Mouse (Mus musculus) midbrain, embryonic 10.5 days (tissue): ENCODE data around the gene Chst15. TPM values are rescaled to one million over a fixed set of nuclear protein-coding genes. Genes with fewer than 3 reads are reported as not detected.

Source experiments
- DNase-seq: peaks from one replicate; pipeline ENCODE4 v3.0.0-alpha.2; 2017; ENCODE audit warnings: low spot score
- H3K27ac ChIP-seq: fragments of 300-500 bp; sonication (generic); replicated peaks from 2 replicates; pipeline ENCODE4 v1.5.1; 2016; ENCODE audit warnings: mild to moderate bottlenecking
- H3K27me3 ChIP-seq: fragments of 300-500 bp; sonication (generic); 2 replicates; pipeline ENCODE4 v1.6.1; 2016; ENCODE audit warnings: low read depth, mild to moderate bottlenecking; ENCODE audit not compliant: poor library complexity, severe bottlenecking
- H3K36me3 ChIP-seq: fragments of 300-500 bp; sonication (generic); 2 replicates; pipeline ENCODE4 v1.6.1; 2016; ENCODE audit warnings: mild to moderate bottlenecking, moderate library complexity
- H3K4me1 ChIP-seq: fragments of 300-500 bp; sonication (generic); 2 replicates; pipeline ENCODE4 v1.6.1; 2016
- H3K4me3 ChIP-seq: fragments of 300-500 bp; sonication (generic); 2 replicates; pipeline ENCODE4 v1.5.1; 2016; ENCODE audit warnings: mild to moderate bottlenecking, moderate library complexity
- H3K9me3 ChIP-seq: fragments of 300-500 bp; sonication (generic); replicated peaks from 2 replicates; pipeline ENCODE4 v1.6.1; 2016; ENCODE audit warnings: mild to moderate bottlenecking
- WGBS: fragments of 180-500 bp; shearing (Covaris S2); methylation state at CpG from one replicate; pipeline ENCODE4 v1.1.7; 2016; 5-methylcytosine and 5-hydroxymethylcytosine counted together
- polyA plus RNA-seq: library from polyadenylated mRNA; unstranded; fragments of >200 nt; fragmentation: Nextera tagmentation; extraction: Ambion mirVana; gene quantifications from 2 replicates; pipeline ENCODE4 v1.2.1, GENCODE M21; 2016

The Chst15 gene
- polyA plus RNA-seq, 1 experiment from 2014 or later = 14.2 TPM

DNA sequence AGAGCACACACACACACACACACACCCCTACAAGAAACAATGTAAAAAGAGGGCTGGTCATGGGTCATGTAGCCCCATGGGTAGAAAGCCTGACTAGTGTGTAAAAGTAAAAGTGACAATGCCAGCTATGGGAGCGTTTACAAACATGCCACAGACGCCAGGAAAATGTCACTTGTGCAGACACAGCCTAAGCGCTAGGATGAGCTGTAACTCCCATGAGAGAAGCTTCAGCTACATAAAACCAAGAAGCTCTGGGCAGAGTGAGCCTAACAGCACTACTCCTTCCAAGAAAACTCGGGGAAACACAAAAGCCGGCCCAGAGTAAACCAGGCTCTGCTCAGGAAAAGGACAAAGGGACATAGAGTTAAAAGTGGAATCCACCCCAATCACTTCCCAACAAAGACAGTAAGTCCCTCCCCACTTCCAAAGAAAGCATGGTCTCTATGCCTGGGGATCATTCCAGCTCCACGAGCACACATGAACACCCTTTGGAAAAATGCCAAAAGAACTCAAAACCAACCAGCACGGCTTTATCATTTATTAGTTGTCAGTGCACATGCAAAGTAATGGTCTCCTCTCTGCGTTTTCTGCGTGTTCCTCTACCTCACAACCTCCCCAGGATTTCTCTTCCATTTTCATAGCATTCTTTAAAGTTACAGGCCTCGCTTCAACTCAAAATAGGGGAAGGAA is 93.4 kb downstream of the Chst15 start:
- H3K36me3 ChIP-seq = no peaks in the 10 kb centered on the region
- H3K9me3 ChIP-seq = no peaks in the 10 kb centered on the region
- H3K27ac ChIP-seq = no peak overlapping the region
- H3K4me3 ChIP-seq = no peak overlapping the region
- H3K4me1 ChIP-seq = peaks cover 13% of the 10 kb centered on the region; the same call in 1 of the 2 replicates
- WGBS = 61% methylated on average over 10 of the region's 10 CpGs
- 0 out of 2 replicates have a peak, but pooled peaks cover 3% of the 10 kb centered on the region for H3K27me3 ChIP-seq
- DNase-seq = no peak

DNA sequence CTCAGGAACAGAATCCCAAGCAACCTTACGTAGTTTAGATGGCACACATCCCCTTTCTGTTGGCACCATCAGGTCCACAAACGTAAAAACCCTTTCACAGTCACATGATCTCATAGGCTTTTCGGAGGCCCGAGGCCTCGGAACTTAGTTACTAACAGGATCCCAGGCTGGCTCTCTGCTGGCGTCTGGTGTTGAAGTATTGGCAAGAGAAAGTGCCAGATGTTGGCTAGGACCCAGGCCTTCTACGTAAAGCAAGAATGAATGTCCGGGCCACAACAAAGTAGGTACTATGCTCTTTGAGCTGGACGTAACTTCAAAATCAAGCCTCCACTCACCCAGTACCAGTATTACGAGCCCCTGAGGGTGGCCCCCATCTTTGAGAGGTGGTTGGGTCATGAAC is 103.0 kb downstream of the Chst15 start:
- 81% methylated on average over 10 of the region's 10 CpGs for WGBS
- H3K9me3 ChIP-seq = no peaks in the 10 kb centered on the region
- H3K27ac ChIP-seq = no peak overlapping the region
- H3K4me1 ChIP-seq = peaks cover 16% of the 10 kb centered on the region; the same call in 1 of the 2 replicates
- H3K4me3 ChIP-seq = no peak overlapping the region
- no peak for DNase-seq
- H3K27me3 ChIP-seq = no peaks in the 10 kb centered on the region
- H3K36me3 ChIP-seq = no peaks in the 10 kb centered on the region

- Histone ChIP-seq H3K27me3 (no peaks in the 10 kb centered on the region), H3K36me3 (no peaks in the 10 kb centered on the region), H3K4me3 (no peak overlapping the region), H3K9me3 (no peaks in the 10 kb centered on the region), H3K4me1 (peaks cover 16% of the 10 kb centered on the region; the same call in 1 of the 2 replicates), H3K27ac (no peak overlapping the region)
- 12% methylated on average over 8 of the region's 8 CpGs for WGBS
- DNase-seq = peak; percentile 77
Measured at GRCm38 (mm10) chr7:132213460-132213859, 103.6 kb downstream of the Chst15 start.

DNA sequence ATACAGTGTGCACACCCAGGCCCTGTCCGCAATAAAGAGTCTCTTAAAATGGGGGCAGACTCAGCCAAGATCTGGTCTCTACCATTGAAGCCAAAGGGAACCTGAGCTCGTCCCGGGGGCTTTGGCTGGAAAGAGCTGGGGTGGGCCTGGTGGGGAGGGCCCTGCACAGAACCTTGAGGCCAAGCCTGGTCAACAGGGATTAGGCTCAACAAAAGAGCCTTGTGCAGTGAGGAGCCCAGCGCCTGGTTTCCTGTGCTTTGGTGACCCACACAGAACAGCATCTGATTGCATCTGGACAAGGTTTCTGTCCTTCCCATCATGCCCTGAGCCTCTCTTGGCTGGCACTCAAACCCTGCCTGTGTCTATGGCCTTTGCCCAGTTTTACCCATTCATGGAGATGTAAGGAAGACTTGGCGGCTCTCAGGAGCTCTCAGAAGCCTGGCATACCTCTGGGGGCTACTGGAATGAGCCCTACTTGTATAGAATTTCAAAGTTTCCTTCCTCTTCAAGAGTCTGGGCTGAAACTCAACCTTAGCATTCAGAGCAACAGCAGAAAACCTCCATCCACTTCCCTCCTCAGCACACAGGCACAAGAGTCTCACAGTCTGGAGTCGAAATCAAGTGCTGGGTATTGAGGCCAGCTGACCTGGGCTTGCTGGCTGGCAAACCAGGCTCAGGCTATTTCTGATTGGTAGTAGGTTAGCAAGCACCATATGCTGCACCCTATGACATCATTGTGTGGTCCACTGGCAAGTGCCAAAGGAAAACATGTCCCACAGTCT is 104.9 kb downstream of the Chst15 start:
- peaks cover 16% of the 10 kb centered on the region; the same call in 1 of the 2 replicates for H3K4me1 ChIP-seq
- no peaks in the 10 kb centered on the region for H3K27me3 ChIP-seq
- no peaks in the 10 kb centered on the region for H3K36me3 ChIP-seq
- no peaks in the 10 kb centered on the region for H3K9me3 ChIP-seq
- 84% methylated on average over 6 of the region's 6 CpGs for WGBS
- no peak for DNase-seq
- no peak overlapping the region for H3K4me3 ChIP-seq
- H3K27ac ChIP-seq = no peak overlapping the region

DNA sequence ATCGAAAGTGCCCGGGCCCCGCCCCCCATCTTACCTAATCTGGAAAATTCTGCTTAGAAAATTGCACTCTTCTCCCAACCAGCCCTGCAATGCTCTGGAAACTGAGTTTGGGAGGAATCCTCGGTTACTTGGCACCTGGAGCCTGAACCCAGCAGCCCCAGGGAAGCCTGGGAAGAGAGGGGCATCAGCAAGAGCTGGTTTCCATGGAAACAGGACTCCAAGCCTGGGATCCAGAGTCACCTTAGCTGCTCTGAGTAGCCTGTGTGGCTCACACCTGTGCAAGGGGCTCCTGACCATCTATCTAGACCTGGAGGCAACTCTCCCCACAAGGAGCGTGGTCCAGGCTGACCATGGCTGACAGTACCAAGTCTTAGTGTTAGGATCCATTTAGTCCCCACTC is 106.4 kb downstream of the Chst15 start:
- no peak overlapping the region for H3K27ac ChIP-seq
- H3K4me1 ChIP-seq = peaks cover 16% of the 10 kb centered on the region; the same call in 1 of the 2 replicates
- no peaks in the 10 kb centered on the region for H3K27me3 ChIP-seq
- DNase-seq = no peak
- WGBS = 84% methylated on average over 5 of the region's 5 CpGs
- H3K4me3 ChIP-seq = no peak overlapping the region
- no peaks in the 10 kb centered on the region for H3K9me3 ChIP-seq
- no peaks in the 10 kb centered on the region for H3K36me3 ChIP-seq

GRCm38 (mm10) chr7:132208946-132209651 is 107.9 kb downstream of the Chst15 start:
- H3K27ac ChIP-seq = no peak overlapping the region
- no peaks in the 10 kb centered on the region for H3K27me3 ChIP-seq
- DNase-seq = no peak
- 84% methylated on average over 9 of the region's 9 CpGs for WGBS
- no peak overlapping the region for H3K4me3 ChIP-seq
- H3K36me3 ChIP-seq = no peaks in the 10 kb centered on the region
- H3K4me1 ChIP-seq = peaks cover 18% of the 10 kb centered on the region; the same call in 1 of the 2 replicates
- no peaks in the 10 kb centered on the region for H3K9me3 ChIP-seq

GRCm38 (mm10) chr7:132204073-132204612 is 112.9 kb downstream of the Chst15 start:
- no peak for DNase-seq
- Histone ChIP-seq H3K36me3 (no peaks in the 10 kb centered on the region), H3K27me3 (no peaks in the 10 kb centered on the region), H3K4me3 (no peak overlapping the region), H3K4me1 (peaks cover 17% of the 10 kb centered on the region), H3K9me3 (no peaks in the 10 kb centered on the region), H3K27ac (no peak overlapping the region)
- WGBS = 56% methylated on average over 1 of the region's 1 CpGs

DNA sequence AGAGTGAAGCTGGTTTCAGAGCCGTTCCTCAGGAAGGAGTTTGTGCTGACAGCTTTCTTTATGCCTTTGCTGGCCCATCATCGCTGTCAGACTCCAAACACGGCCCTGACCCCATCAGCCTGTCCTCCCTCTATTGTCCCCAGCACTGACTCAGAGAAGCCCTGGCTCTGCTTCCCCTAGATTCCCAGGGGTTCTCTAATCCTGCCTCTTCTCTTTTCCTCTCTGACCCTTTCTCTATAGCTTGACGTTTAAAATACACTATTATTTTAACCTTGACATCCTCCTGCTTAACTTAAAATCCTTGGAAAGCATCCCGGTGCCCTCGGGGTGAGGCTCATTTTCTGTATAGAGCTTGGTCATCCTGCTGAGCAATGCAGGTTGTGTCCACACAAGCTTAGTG is 117.3 kb downstream of the Chst15 start:
- WGBS = 41% methylated on average over 6 of the region's 6 CpGs
- Histone ChIP-seq H3K27me3 (no peaks in the 10 kb centered on the region), H3K27ac (peak overlapping the region; percentile 23), H3K4me3 (no peak overlapping the region), H3K4me1 (peaks cover 32% of the 10 kb centered on the region), H3K9me3 (no peaks in the 10 kb centered on the region), H3K36me3 (no peaks in the 10 kb centered on the region)
- DNase-seq = no peak

DNA sequence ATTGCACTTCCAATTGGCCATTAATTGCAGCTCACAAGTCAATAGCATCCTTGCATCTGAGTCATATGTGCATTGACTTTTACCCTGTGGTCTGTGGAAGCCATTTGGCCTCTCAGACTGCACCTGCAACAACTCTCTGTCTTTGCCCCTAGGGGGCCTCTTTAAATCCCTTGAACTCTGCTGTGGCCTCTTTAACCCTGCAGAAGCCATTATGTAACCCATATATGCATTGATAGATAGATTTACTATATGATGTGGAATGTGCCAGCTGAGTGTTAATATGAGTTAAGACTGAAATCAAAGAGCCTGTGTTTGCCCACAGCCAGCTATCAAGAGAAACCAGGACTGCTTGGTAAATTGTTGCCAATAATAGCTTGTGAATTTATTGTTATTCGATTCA is 118.2 kb downstream of the Chst15 start:
- 87% methylated on average over 1 of the region's 1 CpGs for WGBS
- Histone ChIP-seq H3K9me3 (no peaks in the 10 kb centered on the region), H3K27me3 (no peaks in the 10 kb centered on the region), H3K27ac (no peak overlapping the region), H3K4me3 (no peak overlapping the region), H3K36me3 (no peaks in the 10 kb centered on the region), H3K4me1 (peaks cover 28% of the 10 kb centered on the region)
- no peak for DNase-seq

DNA sequence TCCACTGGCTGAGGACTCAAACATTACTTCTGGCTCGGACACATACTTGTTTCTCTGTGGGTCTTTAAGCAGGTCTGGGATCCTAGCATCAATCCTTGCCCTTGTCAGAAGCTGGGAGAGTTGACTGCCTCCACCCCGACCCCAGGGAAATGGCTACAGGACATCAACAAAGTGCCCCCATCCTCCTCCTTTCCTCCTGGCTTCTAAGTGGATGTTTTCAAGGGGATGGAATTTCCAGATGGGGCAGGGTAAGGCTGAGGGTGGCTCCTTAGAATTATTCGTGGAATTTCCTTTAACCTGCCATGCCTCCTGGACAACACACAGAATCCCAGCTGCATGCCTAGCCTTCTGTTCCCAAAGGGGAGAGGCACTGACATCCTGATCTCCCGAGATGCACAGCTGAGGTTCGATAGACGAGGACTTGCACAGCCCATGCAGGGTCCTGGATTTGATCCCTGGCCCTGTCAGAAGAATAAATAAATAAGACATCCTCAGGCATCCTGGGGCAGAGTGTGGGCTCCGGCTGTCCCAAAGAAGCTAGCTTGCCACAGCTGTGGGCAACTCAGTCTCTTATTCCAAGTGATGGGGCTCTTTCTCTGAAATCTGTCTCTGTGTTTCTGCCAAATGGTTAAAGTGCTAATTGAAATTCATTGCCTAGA is 119.1 kb downstream of the Chst15 start:
- Histone ChIP-seq H3K4me3 (no peak overlapping the region), H3K4me1 (peaks cover 28% of the 10 kb centered on the region), H3K27ac (no peak overlapping the region), H3K36me3 (no peaks in the 10 kb centered on the region), H3K27me3 (no peaks in the 10 kb centered on the region), H3K9me3 (no peaks in the 10 kb centered on the region)
- WGBS = 62% methylated on average over 7 of the region's 7 CpGs
- no peak for DNase-seq

DNA sequence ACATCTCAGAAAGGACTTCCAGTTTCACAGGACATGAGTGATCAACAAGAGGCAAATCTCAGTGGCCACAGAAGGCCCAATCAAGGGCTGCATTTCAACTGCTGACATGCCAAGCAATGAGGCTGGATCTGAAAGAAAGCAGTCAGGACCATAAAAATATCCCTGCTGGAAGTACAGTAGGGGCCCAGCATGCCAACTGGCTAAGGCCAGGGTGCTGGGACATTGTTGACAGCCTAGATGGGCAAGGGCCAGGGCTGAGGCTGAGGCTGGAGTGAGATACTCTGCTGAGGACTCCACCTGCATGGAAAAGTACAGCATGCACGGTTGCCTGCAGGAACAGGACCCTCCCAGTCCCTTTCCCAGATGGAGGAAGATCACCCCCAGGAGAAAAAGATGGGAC is 120.4 kb downstream of the Chst15 start:
- H3K4me1 ChIP-seq = peaks cover 28% of the 10 kb centered on the region
- no peak overlapping the region for H3K27ac ChIP-seq
- H3K9me3 ChIP-seq = no peaks in the 10 kb centered on the region
- WGBS = 86% methylated on average over 1 of the region's 1 CpGs
- H3K36me3 ChIP-seq = no peaks in the 10 kb centered on the region
- DNase-seq = no peak
- no peak overlapping the region for H3K4me3 ChIP-seq
- no peaks in the 10 kb centered on the region for H3K27me3 ChIP-seq

DNA sequence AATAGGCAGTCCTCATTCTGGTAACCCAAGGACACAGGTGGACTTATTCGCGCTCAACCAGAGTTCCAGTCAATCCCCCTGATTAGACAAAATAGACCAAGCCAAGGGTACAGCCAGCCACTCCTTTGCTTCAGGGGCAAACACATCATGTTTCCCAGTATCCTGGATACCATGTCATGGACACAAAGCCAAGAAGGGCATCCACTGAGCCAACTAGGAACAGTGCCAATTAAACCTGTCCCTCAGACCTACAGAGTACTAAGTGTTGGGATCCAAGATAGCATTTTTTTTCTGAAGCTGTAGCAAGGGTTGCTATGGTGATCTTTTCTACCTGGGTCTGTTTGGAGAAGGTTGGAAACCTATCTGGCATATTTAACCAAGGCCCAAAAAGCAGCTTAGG is 123.4 kb downstream of the Chst15 start:
- Histone ChIP-seq H3K4me3 (no peak overlapping the region), H3K4me1 (peaks cover 11% of the 10 kb centered on the region), H3K27me3 (no peaks in the 10 kb centered on the region), H3K9me3 (no peaks in the 10 kb centered on the region), H3K36me3 (no peaks in the 10 kb centered on the region), H3K27ac (no peak overlapping the region)
- 92% methylated on average over 2 of the region's 2 CpGs for WGBS
- no peak for DNase-seq
